Mouse (Mus musculus) R1 (cell line): ENCODE results near the gene Mmp2.
A peak's percentile ranks its signal among the peaks of the same experiment; 100 is the strongest.

Experiments used
- DNase-seq: peaks from one replicate; pipeline ENCODE4 v3.0.0-alpha.2; 2018; ENCODE audit warnings: low read depth, low spot score

Gene Mmp2

GRCm38 (mm10) chr8:92827243-92828034 lies at the start of gene Mmp2:
Gene Mmp2 (plus strand): TSS chr8:92827291.
- peak; percentile 67 for DNase-seq

- DNase-seq: no peak
These were observed 46.1 kb upstream of the Mmp2 start for GRCm38 (mm10) chr8:92780976-92781375.

- peak; percentile 67 for DNase-seq
These were observed 43.0 kb upstream of the Mmp2 start for GRCm38 (mm10) chr8:92783906-92784610.

DNA sequence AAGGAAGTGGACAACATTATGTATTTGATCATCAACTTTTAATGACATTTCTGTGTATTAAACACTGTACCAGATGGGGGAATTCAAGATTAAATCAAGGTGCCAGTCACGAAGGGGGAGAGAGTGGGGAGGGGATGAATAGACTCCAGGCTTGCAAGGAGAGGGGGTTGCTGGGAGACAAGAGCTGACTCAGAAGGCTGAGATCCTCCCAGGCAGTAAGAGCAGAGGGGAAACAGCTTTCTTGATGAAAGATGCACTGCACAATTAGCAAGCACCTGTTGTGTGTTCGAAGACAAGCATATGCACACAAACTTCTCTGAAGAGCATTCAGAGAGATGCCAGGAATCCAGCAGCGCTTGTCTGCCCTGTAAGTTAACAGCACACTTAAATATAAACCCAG lies 36.3 kb upstream of the Mmp2 start:
- DNase-seq: no peak

DNA sequence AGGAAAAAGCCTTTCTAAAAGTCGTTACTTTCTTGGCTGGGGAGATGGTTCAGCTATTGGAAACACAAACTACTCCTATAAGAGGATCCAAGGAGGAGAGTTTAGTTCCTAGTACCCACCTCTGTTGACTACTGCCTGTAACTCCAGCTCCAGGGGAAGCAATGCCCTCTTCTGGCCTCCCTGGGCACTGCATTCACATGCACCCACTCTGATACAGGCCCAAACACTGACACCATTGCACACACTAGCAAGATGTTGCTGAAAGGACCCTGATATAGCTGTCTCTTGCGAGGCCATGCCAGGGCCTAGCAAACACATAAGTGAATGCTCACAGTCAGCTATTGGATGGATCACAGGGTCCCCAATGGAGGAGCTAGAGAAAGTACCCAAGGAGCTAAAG lies 35.1 kb upstream of the Mmp2 start:
- peak; percentile 49 for DNase-seq

DNA sequence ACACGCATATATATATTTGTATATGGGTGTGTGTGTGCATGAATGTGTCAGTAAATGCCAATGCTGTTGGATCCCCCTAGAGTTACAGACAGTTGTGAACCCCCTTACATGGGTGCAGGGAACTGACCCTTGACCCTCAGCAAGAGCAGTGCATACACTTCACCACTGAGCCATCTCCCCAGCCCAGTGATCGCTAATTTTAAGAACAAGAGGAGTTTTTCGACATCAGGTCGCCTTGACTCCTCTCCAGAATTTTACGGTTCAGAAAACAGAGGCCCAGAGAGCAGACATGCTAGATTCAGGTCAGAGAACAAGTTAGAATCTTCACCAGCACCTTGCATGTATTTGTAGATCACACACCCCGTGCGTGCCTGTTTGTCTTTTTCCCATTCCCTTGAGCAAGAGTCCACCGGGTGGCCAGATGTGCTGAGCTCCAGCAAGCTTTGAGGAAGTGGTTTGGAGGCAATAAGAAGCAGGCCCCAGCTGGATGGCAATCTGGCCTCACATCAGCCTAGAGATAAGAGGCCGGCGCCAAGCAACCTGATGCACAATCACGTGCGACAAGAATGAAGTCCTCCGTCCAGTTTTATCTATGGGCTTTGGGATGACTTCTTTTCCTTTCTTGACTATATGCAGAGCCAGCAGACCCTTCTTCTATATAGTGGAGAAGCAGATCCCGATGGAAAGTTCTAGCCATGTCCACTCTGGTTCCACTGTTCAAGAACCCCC lies 33.1 kb upstream of the Mmp2 start:
- DNase-seq: no peak

- DNase-seq: no peak
These were observed 29.6 kb upstream of the Mmp2 start for GRCm38 (mm10) chr8:92797527-92797931.

DNA sequence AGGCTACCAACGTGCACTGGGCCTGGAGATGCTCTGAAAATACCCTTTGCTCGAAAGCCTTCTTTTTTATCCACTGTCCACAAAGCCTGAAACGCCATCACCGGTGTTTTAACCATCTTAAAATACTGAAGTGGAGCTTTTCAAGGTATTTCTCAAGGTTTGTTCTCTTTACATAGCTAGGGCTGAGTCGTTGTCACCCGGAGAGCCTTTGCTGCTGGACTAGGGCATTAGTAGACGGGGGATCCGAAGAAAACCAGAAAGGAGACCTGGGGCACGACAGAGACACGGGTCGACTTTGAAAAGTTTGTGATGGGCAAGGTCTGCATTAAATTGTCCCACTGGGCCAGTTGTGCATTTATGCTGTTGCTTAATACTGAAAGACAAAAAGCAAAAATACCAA lies 27.7 kb upstream of the Mmp2 start:
- DNase-seq: no peak

- no peak for DNase-seq
These were observed 25.9 kb upstream of the Mmp2 start for GRCm38 (mm10) chr8:92801231-92801630.

DNA sequence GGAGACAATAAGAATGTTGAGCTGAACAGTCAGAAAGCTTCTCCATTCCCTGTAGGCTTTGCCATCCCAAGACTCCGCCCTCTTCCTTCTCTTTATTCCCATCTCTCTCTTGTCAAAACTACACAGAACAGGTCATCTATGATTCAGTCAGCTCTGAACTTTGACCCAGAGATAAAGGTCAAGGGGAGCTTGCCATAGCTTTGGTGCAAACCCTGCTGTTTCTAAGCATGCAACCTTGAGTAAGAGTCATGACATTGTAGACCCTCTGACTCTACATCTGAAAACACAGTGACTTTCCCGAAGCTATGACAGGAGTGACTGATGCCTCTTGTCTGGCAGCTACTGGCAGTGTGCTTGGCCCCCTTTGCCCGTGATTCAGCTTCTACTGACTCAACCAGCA lies 24.5 kb upstream of the Mmp2 start:
- no peak for DNase-seq

DNA sequence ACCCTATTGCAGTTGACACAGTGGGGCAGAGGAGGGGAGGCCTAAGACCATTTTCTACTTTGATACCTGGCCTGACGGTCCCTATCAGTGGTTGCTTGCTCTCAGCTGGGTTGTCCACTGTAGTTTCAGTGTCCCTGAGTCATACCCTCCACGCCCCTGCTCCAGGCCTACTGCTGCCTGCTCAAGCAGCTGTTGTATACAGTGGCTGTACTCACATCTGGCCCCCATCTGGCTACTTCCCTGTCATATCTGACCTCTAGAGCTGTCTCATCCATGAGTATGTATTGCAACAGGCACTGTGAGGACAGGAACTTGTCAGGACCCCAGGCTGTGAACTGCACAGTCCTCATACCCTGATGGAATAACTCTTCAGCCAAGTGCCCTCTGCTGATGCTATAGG lies 14.3 kb upstream of the Mmp2 start:
- no peak for DNase-seq

- no peak for DNase-seq
These were observed 11.4 kb upstream of the Mmp2 start for GRCm38 (mm10) chr8:92815661-92816060.

DNA sequence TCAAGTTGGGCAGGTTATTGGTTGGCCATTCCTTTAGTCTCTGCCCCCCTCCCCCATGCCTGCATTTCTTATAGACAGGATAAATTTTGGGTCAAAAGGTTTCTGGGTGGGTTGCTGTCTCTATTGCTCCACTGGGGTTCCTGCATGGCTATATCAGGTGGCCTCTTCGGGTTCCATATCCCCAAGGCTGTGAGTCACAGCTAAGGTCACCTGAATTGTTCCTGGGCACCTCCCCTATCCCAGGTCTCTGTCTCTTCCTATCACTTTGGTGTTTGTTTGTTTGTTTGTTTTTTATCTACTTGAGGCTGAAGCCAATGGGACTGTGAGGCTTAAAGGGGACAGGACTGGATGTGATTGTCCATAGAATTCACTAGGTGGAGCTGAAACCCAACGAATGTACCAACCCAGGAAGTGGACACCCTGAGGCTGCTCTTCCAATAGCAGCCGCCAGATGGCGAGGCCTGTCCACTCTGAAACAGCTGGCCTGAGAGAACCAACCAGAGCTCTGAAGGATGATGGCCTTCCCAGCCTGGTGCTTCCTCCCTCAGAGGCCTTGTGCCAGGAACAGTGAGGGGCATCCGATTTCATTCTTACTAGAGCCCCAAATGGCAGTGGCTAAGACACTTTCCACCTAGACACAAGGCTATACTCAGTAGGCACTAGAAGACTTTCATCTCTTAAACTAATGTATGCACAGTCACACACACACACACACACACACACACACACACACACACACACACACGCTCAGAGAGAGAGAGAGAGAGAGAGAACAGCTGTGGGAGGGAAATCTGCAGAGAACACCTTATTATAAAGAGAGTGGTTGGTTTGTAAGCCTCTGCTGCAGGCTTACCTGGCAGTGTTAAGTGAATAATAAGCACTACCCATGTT lies 8.9 kb upstream of the Mmp2 start:
- DNase-seq: peak; percentile 82

DNA sequence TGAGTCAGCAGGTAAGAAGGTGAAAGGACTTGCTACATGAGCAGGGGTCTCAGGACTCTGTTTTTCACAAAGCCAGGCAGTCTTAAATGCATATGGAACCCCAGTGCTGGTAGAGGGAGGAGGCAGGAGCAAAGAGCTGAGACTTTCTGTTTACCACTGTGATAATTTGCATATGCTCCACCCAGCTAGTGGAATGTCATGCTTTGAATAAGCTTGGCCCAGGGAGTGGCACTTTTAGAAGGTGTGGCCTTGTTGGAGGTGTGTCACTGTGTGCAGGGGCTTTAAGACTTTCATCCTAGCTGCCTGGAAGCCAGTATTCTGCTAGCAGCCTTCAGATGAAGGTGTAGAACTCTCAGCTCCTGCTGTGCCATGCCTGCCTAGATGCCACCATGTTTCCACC lies 5.9 kb upstream of the Mmp2 start:
- DNase-seq: peak; percentile 96

GRCm38 (mm10) chr8:92822386-92822785 lies 4.7 kb upstream of the Mmp2 start:
- DNase-seq: no peak

DNA sequence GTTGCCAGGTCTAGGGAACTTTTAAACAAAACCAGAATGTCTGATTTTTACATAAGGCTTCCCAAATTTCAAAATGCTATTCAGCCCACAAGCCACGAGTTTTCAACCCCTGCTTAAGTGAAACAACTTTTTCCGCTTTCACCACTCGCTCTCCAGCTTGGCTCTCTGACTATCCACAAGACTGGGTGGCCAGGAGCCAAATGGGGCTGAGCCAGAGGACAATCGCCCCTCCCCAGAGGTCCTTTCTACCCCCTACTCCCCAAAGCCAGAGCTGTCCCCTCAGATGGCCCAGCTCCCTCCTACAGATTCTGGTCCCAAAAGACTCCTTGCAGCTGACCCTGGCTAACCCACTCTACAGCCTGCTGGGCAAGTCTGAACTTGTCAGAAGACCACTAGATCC lies 1.1 kb upstream of the Mmp2 start:
- no peak for DNase-seq

DNA sequence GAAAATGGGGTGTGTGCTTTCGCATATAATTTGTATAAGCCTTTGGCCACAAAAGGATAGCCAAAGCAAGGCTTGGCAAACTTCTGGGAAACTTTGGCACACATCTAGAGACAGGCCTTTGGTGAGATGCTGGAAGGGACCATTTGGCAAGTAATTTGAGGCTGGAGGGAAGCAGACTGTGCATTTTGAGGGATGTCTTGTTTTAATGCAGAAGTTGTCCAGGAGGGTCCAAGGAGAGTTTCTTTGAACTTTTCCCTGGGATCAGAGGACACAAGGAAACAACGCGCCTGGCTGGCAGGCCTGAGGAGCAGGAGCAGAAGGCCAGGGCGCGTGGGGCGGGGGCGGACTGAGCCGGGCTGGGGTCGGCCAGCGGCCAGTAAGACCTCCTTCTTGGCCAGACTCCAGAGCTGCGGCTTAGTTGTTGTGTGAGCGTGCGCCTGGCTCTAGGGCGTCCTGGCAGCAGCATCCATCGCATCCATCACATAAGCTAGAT lies 1.2 kb downstream of the Mmp2 start:
- no peak for DNase-seq

- no peak for DNase-seq
These were observed 7.1 kb downstream of the Mmp2 start for GRCm38 (mm10) chr8:92834065-92834731.

- DNase-seq: no peak
These were observed 7.9 kb downstream of the Mmp2 start for GRCm38 (mm10) chr8:92834786-92835500.

- DNase-seq: no peak
These were observed 8.8 kb downstream of the Mmp2 start for GRCm38 (mm10) chr8:92835901-92836300.
